Mouse (Mus musculus) embryonic stem cell, embryonic (primary cell): ENCODE measurements around the gene Gm21861.
"Not testable (repeated sequence)": the region's sequence is repeated elsewhere in the genome, so short reads cannot be mapped to it uniquely, and the experiment has no call there.

ENCODE experiments used
- CTCF ChIA-PET, 4 experiments: fragments of 300-600 bp in 2 of 4; fragments of 350-600 bp in 2 of 4; sonication (Branson Sonifier 250); formaldehyde crosslinking; loops; one replicate each; lab custom pipeline; 2022; ENCODE audit warnings: inconsistent platforms in 2 of 4; lab: Charles Lee
- POLR2A ChIA-PET, 4 experiments: fragments of 300-600 bp in 2 of 4; fragments of 350-600 bp in 2 of 4; sonication (Branson Sonifier 250); formaldehyde crosslinking; loops; one replicate each; lab custom pipeline; 2022; ENCODE audit warnings: antibody characterized with exemption in 4 of 4, inconsistent platforms in 1 of 4; lab: Charles Lee

Gene Gm21861

GRCm38 (mm10) chrY:58814497-58814896 lies at the start of gene Gm21861:
Gene Gm21861 (minus strand): TSS chrY:58814597.
- POLR2A ChIA-PET, CTCF ChIA-PET: not testable (repeated sequence)
